Mouse (Mus musculus) hindlimb bud, embryonic 11.5 days (tissue): ENCODE measurements around the gene Rflnb.

Experiments
- DNase-seq: peaks from one replicate; pipeline ENCODE4 v3.0.0-alpha.2; 2012; ENCODE audit warnings: low read depth, low spot score; ENCODE audit errors: extremely low spot score

The Rflnb gene

DNA sequence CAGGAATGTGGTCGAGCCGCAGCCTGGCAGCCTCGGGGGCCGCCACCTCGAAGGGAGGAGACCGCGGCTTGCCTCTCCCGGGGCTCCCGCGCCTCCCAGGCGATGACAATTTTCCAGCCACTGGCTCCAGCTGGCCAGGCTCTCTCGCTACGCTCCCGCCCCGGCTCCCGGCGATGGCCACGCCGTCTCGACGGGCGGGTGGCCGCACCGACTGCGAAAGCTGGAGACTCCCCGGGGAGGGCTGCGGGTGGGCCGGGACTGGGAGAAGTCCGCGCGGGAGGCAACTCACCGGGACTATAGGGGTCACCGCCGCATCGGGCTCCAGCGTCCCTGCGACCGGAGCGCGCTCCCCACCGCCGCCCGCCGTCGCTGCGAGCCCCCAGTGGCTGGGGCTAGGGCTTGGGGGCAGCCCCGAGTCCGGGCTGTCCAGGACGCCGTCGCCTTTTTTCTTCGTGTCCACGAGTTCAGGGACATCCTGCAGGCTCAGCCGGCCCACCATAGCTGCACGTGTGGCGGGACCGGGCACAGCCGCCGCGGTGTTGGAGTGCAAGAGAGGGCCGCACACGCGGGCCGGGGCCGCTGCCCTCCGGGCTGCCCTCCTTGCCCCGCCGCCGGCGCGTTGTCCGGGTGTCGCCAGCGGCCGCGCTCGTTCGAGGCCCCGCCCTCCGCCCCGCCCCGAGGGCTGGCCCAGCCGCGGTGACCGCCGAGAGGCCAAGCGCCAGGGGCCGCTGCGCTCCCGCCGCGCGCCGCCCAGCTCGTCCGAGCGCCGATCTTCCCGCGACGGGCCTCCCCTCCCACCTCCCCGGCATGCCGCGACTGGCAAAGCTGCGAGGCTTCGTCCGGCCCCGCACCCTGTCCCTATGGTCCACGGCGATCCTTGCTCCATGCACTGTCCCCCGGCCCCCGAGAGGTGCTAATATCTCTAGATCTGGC is at the start of gene Rflnb:
Rflnb (minus strand) TSS at position 644 of the 933 bp plus-strand sequence.
- no peak for DNase-seq

DNA sequence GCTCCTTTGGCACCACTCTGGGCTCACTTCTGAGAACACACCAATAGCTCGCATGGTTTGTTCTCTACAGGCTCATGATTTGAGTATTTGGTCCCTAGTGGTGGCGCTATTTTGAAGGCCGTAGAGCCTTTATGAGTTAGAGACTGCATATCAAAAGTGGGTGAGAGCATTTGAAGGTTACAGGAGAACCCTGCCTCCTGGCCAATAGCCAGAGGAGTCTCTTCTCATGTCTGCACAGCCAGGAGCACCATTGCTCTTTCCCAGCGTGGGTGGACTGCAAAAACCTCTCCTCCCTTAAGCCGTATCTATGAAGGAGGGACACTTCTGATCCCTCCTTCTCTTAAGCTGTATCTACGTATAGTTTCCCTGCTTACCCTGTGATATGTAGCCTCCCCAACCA is 49.8 kb upstream of the Rflnb start:
- no peak for DNase-seq

DNA sequence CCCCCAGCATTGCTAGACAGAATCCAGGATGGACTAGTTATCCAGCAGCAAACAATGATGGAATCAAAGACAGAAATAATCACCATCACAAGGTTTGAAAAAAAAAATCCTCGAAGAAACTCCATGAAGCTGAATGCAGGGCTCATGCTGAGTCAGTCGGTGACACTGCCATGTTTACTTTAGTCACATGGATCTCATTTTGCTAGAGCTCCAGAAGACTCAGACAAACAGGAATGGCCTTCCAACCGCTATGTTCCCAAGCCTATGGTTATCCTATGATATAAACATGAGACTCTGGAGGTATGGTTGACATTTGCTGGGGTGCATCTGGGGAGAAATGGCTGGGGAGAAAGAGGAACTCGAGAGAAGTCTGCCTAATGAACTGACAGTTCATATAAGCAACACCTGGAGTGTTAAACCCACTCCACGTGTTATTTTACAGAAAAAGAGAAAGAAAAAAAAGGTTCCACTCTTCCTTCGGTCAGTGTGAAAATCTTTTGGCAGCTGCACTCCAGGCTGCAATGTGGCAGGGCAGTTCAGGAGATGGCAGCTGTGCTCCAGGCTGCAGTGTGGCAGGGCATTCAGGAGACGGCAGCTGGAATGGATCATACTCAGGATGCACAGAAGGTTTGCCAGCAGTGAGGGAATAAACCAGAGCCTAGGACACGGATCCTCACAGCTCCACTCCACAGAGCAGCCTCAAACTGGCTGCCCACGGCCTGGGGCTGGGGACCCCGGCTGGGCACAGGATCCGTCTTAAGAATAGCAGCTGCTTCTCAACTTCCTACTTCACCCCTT is 46.9 kb upstream of the Rflnb start:
- DNase-seq = no peak

DNA sequence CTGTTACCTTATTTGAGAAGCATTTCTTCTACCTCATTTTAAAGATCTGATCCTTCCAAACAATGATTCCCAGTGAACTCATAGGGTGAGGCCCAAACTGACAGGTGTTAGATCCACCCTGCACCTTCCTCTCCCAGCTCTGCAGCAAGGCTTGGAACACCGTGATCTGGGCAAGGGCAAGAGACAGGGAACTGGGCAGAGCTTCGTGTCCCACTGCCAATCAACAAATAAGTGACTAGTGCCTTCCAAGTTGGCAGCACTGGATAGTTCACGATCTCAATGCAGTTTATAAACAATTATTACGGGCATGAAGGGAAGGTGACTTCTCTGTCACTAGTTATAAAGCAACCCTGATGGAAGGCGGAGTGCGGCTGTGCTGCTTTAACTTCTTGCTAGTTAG is 42.2 kb upstream of the Rflnb start:
- DNase-seq = no peak

DNA sequence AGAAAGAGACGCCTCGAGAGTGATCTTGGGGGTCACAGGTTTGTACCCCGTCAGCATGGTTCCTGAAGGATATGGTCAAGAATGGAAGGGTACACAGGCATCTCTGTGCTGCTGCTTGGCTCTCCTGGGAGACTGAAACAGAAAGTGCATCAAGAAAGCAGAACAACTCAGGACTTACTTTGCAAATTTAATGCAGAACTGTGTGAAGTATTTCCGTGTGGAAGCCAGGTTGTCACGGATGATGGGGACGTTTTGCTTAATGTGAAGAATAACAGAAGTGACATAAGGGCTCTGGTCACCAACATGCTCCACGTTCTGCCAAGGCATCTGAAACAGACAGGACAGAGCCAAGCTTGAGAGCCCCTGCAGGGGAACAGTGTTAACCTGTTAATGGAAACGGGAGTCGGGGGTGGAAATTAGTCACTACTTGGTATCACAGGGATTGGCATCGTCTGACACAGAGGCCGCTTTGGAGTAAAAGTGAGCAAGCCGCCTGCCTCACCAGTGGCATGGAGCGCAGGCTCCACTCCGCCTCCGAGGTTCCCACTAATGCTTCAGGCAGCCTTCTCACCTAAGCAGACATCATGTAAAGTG is 39.1 kb upstream of the Rflnb start:
- no peak for DNase-seq

DNA sequence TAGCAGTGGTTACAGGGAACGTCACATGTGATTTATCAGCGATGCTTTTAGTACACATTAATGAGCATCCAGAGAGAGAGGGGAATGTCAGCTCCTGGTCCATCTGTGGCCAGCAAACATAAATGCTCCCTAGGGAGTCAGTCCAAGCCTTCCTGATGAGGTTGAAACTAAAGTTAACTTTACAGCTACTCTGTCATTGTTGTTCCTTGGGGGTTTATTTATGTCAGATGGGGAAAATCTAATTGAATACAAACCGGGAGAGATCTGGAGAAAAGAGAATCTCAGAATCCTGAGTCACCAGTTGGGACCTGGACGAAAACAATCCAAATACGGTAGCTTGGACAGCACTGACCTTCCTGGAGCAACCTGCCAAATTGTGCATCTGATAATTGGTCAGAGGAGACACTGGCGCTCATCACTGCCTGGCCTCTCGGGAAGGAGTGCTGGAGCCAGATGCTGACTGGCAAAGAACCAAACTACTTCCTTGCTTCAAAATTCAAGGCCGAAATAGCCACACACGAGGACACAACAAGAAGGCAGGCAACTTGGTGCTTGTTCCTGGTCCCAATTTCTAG is 38.0 kb upstream of the Rflnb start:
- no peak for DNase-seq

DNA sequence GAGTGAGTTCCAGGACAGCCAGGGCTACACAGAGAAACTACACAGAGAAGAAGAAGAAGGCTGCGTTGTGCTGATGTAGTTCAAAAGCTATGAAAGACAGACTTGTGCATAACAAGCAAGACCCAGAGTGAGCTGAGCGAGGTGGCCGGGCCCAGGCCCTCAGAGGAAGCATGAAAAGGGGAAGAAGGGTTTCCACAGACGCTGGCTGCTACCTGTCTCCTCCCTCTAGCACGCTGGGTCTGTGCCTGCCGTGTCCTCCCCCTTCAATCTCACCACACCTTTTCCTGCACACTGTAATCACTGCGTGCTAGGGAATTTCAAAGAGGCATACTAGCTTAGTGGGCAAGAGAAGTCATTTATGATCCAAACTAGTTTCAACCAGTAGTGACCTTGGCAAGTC is 36.8 kb upstream of the Rflnb start:
- DNase-seq = no peak

DNA sequence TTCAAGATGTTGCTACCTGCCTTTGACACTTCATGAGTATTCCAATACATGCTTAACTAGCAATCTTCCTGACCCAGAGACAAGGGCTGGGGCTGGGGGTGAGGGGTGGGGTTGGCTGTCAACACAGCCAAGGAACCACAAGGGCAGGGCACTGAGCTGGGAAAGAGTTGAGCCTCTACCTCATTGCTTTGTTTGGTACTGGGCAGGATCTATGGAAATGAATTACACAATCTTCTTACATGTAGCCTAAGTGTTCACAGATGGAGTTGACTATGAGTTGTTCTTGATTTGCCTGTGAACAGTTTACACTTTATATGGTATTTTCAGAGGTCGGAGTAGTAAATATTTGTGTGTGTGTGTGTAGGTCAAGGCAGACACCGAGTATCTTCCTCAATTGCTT is 33.3 kb upstream of the Rflnb start:
- no peak for DNase-seq

DNA sequence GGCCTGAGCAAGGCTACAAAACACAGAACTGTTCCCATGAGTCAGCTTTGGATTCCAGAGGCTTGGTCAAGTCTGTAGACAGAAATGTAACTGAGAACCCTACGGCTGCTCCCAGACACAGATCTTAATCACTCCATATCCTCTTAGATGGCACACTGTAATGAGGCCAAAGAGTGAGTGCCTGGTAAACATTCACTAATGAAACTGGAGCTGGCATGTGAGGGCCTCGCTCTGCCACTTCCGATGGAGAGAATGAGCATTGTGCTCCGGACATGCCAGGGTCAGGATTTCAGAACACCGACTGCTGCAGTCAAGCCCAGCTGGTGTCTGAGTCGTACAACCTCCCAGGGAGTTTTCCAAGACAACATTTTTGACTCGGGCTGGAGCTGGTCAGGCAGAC is 32.4 kb upstream of the Rflnb start:
- DNase-seq = no peak

DNA sequence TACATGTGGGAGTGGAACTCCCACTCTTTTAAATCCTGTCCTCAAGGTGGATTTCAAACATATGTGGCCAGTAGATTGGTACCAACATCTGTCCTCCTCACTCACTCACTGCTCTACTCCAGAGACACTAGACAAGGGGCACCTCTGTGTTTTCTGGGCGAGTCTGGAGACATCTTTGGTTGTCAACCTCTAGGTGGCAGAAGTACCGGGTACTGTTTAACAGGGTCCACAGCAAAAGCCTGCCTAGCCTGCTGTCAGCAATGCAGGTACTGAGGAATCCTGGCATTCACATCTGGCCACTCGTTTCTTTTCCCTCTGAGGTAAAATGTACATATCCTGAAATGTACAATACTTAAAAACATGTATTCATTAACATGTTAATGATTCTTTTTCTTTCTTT is 28.9 kb upstream of the Rflnb start:
- no peak for DNase-seq

DNA sequence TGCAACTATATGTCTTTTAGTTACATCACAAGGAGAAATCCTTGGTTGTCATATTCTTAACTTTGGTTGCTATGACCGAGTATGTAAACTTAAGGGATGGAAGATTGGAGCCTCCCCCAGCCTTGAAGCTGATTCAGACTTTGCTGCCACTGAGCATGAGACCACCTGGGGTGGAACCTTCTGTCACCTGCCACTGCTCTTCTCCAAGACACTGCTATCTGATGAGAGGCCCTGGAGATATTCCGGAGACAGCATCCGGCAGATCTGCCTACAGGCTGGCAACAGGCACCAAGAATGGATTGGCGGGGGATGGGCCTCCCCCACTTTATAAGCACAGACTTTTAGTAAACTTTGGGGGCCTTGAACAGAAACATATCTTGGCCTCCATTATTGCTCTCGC is 24.9 kb upstream of the Rflnb start:
- DNase-seq = no peak

DNA sequence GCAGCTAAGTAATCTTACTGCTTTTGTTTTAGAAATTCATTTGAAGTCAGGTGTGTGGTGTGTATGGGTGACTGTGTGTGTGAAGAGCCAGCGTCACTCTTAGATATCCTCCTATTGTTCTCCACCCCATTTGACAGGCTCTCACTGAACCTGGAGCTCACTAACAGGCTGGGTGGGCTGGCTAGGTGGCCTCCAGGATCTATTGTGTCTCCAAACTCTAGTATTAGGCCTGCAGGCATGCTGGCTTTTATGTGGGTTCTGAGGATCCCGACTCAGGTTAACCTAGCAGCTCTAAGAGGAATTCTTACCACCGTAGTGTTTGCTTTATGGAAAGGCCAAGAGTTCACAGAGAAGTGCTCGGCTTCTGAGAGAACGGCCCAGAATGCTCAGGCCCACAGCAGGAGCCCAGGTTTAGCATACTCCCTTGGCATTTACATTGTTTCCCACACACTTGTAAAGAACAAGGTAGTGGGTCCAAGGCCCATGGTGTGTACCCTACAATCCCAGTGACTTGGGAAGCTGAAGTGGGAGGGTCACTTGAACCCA is 23.5 kb upstream of the Rflnb start:
- DNase-seq = no peak

DNA sequence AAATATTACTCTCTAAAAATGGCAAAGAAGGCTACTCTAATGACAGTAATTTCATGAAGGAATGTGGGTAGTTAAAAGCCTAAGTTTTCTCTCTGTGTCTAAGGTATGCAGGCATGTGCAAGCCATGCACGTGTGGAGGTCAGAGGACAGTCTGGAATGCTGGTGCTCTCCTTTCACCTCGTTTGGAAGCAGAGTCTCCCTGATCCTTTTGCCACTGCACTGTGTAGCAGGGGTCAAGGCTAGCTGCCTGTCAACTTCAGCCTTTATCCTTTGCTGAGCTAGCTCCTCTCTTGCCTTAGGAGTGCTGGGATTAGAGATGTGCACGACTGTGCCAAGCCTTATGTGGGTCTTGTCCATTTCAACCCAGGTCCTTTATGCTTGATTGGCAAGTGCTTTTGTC is 22.9 kb upstream of the Rflnb start:
- DNase-seq = no peak

DNA sequence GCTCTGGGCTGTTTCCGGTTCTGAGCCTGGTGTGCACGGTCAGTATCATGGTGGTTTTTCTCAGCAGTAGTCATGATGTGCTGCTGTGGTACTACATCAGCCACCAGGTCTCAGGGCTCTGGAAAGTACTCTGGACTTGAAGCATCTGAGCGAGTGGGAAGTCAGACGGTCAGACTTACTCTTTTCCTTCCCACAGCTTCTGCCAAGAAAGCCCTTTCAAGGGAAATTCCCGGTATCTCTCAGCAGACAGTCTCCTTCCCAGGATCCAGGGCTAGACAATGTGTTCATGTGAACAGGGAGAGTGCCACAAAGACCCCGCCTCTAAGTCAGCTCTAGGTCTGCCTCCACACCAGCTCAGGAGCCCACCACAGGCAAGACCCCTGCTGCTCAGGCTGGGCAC is 17.8 kb upstream of the Rflnb start:
- no peak for DNase-seq

DNA sequence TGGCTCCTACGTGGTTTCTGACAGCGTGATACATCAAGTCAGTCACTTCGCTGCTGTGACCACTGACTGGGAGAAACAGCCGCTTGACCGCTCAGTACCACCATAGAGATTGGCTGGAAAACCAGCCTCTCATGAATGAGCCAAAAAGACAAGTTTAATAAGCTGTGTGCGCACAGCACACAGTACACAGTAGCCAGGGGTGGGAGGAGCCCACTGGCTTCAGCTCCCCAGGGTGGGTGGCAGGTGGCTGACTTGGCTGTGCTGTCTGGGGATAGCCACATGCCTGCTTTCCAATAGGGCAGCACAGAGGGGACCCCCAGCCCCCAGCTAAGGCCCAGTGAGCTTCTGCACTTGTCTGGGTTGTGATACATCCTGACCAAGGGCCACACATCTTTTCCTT is 16.9 kb upstream of the Rflnb start:
- no peak for DNase-seq

DNA sequence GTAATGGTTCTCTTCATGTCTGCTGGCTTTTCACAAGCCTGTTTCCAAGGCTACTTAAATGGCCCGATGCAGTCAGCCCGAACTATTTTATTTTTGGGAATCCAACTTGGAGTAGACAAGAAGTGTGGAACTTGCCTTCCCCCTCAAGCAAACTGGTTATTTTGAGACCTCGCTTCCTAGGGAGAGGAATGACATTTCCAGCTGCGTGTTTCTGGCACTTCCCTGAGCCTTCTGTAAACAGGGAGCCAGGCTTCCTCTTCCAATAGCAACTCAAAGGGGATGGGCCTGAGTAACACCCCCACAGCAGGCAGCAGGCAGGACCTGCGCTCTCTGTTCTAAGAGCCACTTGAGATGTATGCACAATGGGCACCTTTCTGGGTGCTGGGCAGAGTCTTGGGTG is 15.3 kb upstream of the Rflnb start:
- DNase-seq = no peak

DNA sequence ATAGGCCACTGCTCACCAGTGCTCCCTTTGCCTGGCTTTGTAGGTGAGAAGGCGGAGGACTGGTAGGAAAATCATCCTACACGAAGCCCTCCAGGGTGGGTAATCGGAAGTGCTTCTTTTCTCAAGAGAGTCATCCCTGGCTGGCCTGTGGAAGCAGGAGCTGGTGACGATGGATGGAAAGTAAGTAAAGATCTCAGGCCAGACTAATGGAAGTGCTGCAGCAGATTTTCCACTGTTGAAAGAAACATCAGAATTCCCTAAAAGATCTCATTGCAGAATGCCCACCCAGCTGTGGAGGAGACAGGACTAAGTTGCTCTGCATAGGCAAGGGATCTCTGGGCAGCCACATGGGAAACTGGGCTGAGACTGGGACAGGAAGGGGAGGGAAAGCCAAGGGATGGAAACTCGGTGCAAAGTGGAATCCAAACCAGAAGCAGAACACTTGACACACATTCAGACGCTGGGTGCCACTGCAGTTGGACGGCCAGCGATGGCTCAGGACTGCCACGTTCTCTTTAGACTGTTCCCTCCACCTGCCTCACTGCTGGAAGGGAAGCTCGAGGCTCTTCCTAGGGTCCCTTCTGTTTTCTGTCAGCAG is 14.6 kb upstream of the Rflnb start:
- DNase-seq = no peak

DNA sequence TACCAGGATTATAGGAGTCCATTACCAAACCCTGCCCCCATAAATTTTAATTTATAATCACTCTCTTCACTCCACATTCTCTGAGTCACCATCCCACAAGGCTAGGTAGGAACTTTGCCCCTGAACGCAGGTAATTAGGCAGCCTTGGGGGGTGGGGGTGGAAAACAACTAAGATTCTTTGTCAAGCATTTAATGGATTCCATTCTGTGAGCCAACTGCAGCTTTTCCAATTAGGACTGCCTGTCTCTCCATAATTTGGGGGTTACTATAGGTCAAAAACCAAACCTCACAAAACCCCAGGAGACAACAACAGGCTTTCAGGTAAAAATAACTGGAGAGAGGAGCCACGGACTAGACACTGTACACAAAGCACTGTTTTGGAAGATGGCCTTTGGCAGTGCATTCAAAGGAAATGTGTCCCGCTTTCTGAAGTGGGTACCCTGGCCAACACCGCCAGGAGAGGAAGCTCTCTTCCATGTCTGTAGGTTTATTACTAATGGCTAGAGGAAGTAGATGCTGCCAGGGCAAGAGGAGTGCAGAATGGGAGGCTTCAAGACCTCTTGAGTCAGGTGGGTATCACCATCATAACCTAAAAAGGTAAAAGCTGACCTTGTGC is 13.3 kb upstream of the Rflnb start:
- DNase-seq = no peak

DNA sequence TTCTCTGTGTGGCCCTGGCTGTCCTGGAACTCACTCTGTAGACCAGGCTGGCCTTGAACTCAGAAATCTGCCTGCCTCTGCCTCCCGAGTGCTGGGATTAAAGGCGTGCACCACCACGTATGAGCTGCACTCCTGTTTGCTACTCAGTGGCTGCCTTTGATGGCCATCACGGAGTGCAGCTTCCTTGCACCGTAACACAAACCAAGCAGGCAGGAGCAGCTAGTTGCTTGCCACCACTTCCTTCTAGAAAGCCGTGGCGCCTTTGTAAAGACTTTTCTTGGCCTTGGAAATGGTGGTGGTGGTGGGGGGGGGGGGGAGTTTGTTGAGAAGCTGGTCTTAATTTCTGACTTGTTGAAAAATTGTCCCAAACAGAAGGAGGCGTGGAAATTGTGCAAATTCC is 12.5 kb upstream of the Rflnb start:
- DNase-seq = no peak

DNA sequence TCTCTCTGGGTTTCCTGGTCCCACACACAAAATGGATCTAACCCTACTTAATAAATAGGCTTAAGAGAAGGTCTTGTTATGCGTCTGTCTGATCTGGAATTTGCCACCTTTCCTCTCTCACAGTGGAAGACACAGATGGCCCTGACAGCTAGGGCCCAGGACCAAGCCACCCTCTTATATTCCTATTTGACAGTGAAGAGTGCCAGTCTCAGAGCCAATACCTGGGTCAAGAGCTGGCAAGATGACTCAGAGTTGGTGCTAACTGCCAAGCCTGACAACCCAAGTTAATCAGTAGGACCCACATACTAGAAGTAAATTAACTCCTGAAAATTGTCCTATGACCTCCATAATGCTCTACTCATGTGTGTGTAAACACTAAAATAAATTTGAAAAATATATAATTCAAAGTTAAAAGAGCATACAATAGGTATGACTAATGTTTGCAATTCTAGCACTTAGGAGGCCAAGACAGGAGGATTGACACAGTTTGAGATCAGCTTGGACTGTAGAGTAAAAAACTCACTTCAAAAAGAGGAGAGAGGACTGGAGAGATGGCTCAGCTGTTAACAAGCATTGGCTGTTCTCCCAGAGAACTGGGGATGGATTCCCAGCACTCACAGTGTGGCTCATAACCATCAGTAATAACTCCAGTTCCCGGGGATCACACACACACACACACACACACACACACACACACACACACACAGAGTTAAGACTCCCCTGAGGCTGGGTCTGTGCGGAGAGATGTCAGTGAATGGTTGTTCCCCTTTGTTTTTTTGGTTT is 11.9 kb upstream of the Rflnb start:
- DNase-seq = no peak
